Mouse (Mus musculus): ENCODE measurements around the gene Ap1ar.

The Ap1ar gene

GRCm38 (mm10) chr3:127837972-127838644, 785 bp upstream of the Ap1ar start:
- no peak for DNase-seq (ENCODE audit: low spot score)

- no peak for DNase-seq (ENCODE audit: low spot score)
Measured at GRCm38 (mm10) chr3:127836798-127837153, 547 bp downstream of the Ap1ar start.

- no peak for DNase-seq (ENCODE audit: low spot score)
Measured at GRCm38 (mm10) chr3:127835594-127835993, 1.7 kb downstream of the Ap1ar start.

GRCm38 (mm10) chr3:127834040-127834439, 3.3 kb downstream of the Ap1ar start:
- no peak for DNase-seq (ENCODE audit: low spot score)

GRCm38 (mm10) chr3:127831079-127831478, 6.2 kb downstream of the Ap1ar start:
- DNase-seq (ENCODE audit: low spot score) = no peak

GRCm38 (mm10) chr3:127830183-127830582, 7.1 kb downstream of the Ap1ar start:
- no peak for DNase-seq (ENCODE audit: low spot score)

GRCm38 (mm10) chr3:127827123-127827522, 10.2 kb downstream of the Ap1ar start:
- no peak for DNase-seq (ENCODE audit: low spot score)

- no peak for DNase-seq (ENCODE audit: low spot score)
Measured at GRCm38 (mm10) chr3:127826503-127826902, 10.8 kb downstream of the Ap1ar start.

- no peak for DNase-seq (ENCODE audit: low spot score)
Measured at GRCm38 (mm10) chr3:127823886-127824863, 13.1 kb downstream of the Ap1ar start.

DNA sequence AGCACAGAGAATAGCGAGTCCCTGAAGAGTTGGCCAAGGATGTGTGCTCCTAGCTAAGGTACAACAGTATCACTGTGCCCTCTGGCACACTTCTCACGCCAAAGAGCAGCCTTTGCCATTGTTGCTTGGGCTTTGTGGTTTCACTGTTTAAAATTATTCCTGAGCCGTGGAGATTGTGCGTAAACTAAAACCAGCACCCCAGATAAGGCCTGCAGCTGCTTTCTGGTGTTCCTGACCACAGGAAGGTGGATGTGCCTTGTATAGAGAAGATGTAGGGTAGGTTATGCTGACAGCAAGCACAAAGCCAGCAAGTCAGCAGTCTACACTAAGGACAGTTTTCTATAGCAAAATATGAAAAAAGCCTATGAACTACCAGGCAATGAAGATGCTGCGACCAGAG, 16.1 kb downstream of the Ap1ar start:
- DNase-seq (ENCODE audit: low spot score) = no peak

DNA sequence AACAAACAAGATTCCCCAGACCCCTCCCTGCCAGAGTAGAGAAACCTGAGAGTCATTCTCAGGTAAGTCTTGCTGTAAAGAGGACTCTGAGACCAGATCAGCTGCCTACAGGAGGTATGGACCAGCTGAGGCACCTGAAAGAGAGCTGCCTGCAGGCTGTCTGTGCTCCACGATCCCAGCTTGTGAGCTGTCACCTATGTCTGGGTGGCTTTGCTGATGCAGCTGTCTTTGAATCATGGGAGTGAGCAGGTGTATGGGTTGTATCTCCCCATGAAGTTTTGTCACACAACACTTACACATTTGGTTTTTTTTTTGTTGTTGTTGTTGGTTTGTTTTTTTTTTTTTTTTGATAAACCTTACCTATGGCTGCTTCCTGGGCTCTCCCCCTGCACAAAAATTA, 16.9 kb downstream of the Ap1ar start:
- no peak for DNase-seq (ENCODE audit: low spot score)

DNA sequence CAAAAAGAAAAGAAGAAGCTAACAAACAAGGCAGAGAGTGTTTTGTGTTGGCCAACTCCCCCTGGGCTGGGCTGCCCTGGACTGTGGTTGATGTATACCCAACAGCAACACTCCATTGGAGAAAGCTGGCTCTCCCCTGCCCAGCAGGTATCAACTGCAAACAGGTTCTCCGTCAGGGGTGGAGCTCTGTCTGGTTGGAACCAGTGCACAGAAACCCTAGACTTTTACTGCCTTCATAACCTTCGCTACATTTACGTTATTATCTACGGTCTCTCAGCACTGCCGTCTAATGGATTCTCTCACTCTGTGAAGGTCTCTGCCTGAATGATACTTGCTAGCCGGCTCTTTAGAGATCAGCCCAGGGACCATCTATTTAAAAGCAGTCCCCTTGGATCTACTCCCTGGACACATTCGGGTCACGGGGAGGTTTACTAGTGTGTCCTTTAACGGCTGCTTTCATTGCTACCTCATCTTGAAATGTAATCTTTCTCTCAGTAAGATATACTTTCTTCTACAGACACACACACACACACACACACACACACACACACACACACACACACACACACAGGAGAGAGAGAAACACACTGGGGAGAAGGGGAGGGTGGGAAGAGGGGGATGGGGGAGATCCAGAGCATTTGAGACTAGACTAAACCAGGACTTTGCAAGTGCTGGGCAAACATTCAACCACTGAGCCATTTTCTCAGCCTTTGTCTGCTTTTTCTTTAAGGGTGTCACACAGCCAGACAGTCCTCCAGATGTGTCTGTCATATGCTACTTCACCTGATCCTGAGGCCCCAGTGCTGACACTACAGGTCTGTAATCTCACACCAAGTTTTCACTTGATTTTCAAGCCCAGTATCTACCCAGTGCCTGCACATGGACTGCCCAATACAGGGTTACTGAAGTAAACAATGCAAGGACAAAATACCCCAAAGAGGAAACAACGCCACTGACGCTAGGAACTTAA, 18.3 kb downstream of the Ap1ar start:
- DNase-seq (ENCODE audit: low spot score) = no peak

- DNase-seq (ENCODE audit: low spot score) = no peak
Measured at GRCm38 (mm10) chr3:127817120-127817683, 20.1 kb downstream of the Ap1ar start.

GRCm38 (mm10) chr3:127809103-127809502, 28.2 kb downstream of the Ap1ar start:
- no peak for DNase-seq (ENCODE audit: low spot score)

DNA sequence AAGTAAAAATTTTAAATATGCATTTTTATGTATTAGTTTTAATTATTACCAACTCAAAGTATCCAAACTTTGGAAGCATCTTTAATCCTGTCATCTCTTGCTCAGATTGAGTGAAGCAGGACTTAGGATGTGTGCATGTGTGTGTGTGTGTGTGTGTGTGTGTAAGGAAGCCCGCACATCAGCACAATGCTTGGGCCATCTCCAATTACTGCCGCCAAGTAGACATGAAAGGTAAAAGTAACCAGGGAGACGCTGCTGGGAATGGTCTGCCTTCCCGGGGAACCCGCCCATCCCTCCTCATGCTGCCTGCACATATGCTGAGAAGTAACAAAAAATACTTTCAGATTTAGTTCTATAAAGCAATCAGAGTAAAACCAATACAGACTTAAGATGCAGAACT, 29.5 kb downstream of the Ap1ar start:
- no peak for DNase-seq (ENCODE audit: low spot score)

DNA sequence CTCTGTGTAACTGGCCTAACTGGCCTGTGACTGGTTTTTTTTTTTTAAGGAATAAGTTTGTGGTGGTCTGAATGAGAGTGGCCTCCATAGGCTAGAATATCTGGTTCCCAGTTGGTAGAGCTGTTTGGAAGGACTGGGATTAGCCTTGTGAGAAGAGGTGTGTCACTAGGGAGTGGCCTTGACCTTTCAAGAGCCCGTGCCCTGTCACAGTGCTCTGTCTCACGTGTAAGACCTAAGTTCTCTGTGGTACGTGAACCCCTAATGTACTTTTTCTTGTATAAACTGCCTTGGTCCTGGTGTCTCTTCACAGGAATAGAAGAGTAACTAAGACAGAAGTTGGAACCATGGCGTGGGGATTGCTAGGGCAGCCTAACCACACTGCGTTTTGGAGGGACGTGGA, 31.3 kb downstream of the Ap1ar start:
- no peak for DNase-seq (ENCODE audit: low spot score)

- DNase-seq (ENCODE audit: low spot score) = no peak
Measured at GRCm38 (mm10) chr3:127805071-127805470, 32.3 kb downstream of the Ap1ar start.

DNA sequence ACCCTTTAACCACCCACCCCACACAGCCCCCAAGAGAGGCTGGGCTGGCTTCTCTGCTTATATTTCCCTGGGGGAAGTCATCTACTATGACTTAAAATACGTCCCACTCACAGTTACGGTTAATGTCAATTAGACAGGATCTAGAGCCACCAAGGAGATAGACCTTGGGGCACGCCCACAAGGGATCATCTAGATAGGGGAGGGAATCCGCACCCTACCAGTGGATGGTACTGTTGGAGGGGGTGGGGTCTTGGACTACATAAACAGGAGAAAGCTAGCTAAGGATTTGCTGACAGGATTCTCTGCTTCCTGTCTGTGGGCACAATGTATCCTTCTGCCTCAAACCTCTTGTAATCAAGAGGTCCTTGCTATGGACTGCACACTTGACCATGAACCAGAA, 32.9 kb downstream of the Ap1ar start:
- no peak for DNase-seq (ENCODE audit: low spot score)

GRCm38 (mm10) chr3:127802814-127803213, 34.5 kb downstream of the Ap1ar start:
- no peak for DNase-seq (ENCODE audit: low spot score)

DNA sequence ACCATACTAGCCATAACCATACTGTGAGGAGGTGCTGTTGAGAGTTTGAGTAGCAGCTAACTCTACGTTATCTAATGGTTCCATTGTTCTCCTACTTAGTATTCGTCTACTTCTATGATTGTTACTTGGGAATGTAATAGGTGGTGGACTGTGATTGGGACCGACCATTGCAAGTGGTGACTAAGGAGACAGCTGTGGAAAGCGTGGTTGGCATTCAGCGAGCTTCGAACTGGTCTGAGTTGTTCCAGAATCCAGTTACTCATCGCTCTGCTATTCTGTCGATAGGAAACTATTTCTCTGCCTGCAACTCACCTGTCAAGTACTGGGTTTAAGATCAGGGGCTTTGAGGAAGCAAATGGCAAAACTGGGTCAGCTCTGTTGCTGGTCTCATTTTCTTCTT, 36.2 kb downstream of the Ap1ar start:
- DNase-seq (ENCODE audit: low spot score) = no peak

DNA sequence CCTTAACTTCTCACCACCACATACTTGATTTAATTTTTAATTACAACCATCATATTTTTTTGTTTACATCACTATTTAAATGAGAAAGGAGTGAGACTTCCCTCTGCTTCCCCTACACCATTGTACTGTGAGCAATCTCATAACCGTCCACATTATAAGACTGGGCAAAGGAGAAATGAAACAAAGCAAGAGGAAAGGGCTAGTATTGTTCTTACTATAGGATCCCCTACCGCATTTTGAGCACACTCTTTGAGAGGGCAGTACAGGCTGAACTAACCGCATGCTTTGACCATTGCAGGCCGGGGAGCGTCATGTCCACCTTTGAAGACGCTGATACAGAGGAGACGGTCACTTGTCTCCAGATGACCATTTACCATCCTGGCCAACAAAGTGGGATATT, 41.1 kb downstream of the Ap1ar start:
- no peak for DNase-seq (ENCODE audit: low spot score)

GRCm38 (mm10) chr3:127795762-127796161, 41.6 kb downstream of the Ap1ar start:
- no peak for DNase-seq (ENCODE audit: low spot score)
